Mouse (Mus musculus) liver, embryonic 11.5 days (tissue): ENCODE measurements around the gene Trim40. TPM values are rescaled to one million over a fixed set of nuclear protein-coding genes. Genes with fewer than 3 reads are reported as not detected.

Source experiments
- ATAC-seq: fragments of 200-750 bp; cut with Nextera tagmentation; replicated peaks from 2 replicates; pipeline ENCODE4 v1.8.0; 2017; ENCODE audit warnings: moderate number of reproducible peaks, mild to moderate bottlenecking, moderate TSS enrichment, moderate library complexity; ENCODE audit not compliant: low FRiP score
- DNase-seq: peaks from one replicate; pipeline ENCODE4 v3.0.0-alpha.2; 2017; ENCODE audit warnings: low spot score
- H3K27ac ChIP-seq: fragments of 300-500 bp; sonication (generic); 2 replicates; pipeline ENCODE4 v1.5.1; 2014; ENCODE audit warnings: mild to moderate bottlenecking, low read depth, low read length, control low read depth
- H3K27me3 ChIP-seq: fragments of 300-500 bp; sonication (generic); replicated peaks from 2 replicates; pipeline ENCODE4 v1.6.1; 2014; ENCODE audit warnings: low read length, mixed read lengths; ENCODE audit not compliant: control insufficient read depth, insufficient read depth
- H3K36me3 ChIP-seq: fragments of 300-500 bp; sonication (generic); 2 replicates; pipeline ENCODE4 v1.6.1; 2014; ENCODE audit warnings: mild to moderate bottlenecking, low read length, moderate library complexity, mixed read lengths; ENCODE audit not compliant: control insufficient read depth, insufficient read depth
- H3K4me1 ChIP-seq: fragments of 300-500 bp; sonication (generic); replicated peaks from 2 replicates; pipeline ENCODE4 v1.6.1; 2014; ENCODE audit warnings: low read length, mixed read lengths; ENCODE audit not compliant: control insufficient read depth, insufficient read depth
- H3K4me2 ChIP-seq: fragments of 300-500 bp; sonication (generic); 2 replicates; pipeline ENCODE4 v1.6.1; 2014; ENCODE audit warnings: mild to moderate bottlenecking, control low read depth, moderate library complexity
- H3K4me3 ChIP-seq: fragments of 300-500 bp; sonication (generic); 2 replicates; pipeline ENCODE4 v1.5.1; 2014; ENCODE audit warnings: low read depth, low read length, control low read depth
- H3K9ac ChIP-seq: fragments of 300-500 bp; sonication (generic); 2 replicates; pipeline ENCODE4 v1.6.1; 2014; ENCODE audit warnings: low read depth, low read length, control low read depth
- H3K9me3 ChIP-seq: fragments of 300-500 bp; sonication (generic); 2 replicates; pipeline ENCODE4 v1.6.1; 2016; ENCODE audit warnings: low read length, inconsistent platforms, mixed read lengths; ENCODE audit not compliant: control insufficient read depth
- WGBS: fragments of 180-500 bp; shearing (Covaris S2); extraction: QIAGEN DNeasy Blood & Tissue Kit; methylation state at CpG from one replicate; pipeline ENCODE4 v1.1.7; 2014; 5-methylcytosine and 5-hydroxymethylcytosine counted together
- polyA plus RNA-seq: library from polyadenylated mRNA; unstranded; fragments of >200 nt; fragmentation: Nextera tagmentation; extraction: Ambion mirVana; gene quantifications from 2 replicates; pipeline ENCODE4 v1.2.1, GENCODE M21; 2014

The Trim40 gene
- polyA plus RNA-seq, 1 experiment from 2014 or later = not detected

- Histone ChIP-seq H3K9ac (no peak overlapping the region), H3K4me3 (no peak overlapping the region), H3K36me3 (no peaks in the 10 kb centered on the region), H3K4me1 (no peaks in the 10 kb centered on the region; the same call in 1 of the 2 replicates), H3K27ac (no peak overlapping the region), H3K4me2 (no peak overlapping the region), H3K9me3 (no peaks in the 10 kb centered on the region), H3K27me3 (peaks cover 3% of the 10 kb centered on the region; the same call in 1 of the 2 replicates)
- ATAC-seq (no peak), DNase-seq (no peak)
- WGBS = 54% methylated on average over 4 of the region's 4 CpGs
Measured at GRCm38 (mm10) chr17:36832694-36833093, 57.2 kb downstream of the Trim40 start.

Other genes with a start within 250 kb of the Trim40 start
- not detected in 2 replicates for gene H2-M9, start 247.5 kb downstream of the Trim40 start, polyA plus RNA-seq
- gene H2-M1, start 217.9 kb downstream of the Trim40 start, polyA plus RNA-seq = not detected in 2 replicates
- not detected in 2 replicates for gene H2-M10.5, start 117.2 kb downstream of the Trim40 start, polyA plus RNA-seq
- gene H2-M10.6, start 78.0 kb downstream of the Trim40 start, polyA plus RNA-seq = not detected in 2 replicates
- 16.6 and 20.7 TPM in 2 replicates for gene Trim26, start 53.0 kb downstream of the Trim40 start, polyA plus RNA-seq
- 0.18 and 0.29 TPM in 2 replicates for gene Trim15, start 22.9 kb downstream of the Trim40 start, polyA plus RNA-seq
- gene Trim10, start 20.5 kb downstream of the Trim40 start, polyA plus RNA-seq = 70.1 and 81.4 TPM in 2 replicates
- not detected in 2 replicates for gene Trim31, start 8.0 kb upstream of the Trim40 start, polyA plus RNA-seq
- gene Rnf39, start 52.8 kb upstream of the Trim40 start, polyA plus RNA-seq = 0.14 TPM in 1 of 2 replicates, not detected in the other
- gene Ppp1r11, start 61.6 kb upstream of the Trim40 start, polyA plus RNA-seq = 78.5 and 84.7 TPM in 2 replicates
- 55.2 and 62.2 TPM in 2 replicates for gene Znrd1, start 68.4 kb upstream of the Trim40 start, polyA plus RNA-seq
- 5.4 and 6.6 TPM in 2 replicates for gene Znrd1as, start 68.5 kb upstream of the Trim40 start, polyA plus RNA-seq
- gene 2410137M14Rik, start 91.1 kb upstream of the Trim40 start, polyA plus RNA-seq = not detected in 2 replicates
- 0.08 and 0.09 TPM in 2 replicates for gene H2-M5, start 99.4 kb upstream of the Trim40 start, polyA plus RNA-seq
- 28.3 and 28.8 TPM in 2 replicates for gene Zfp57, start 111.0 kb upstream of the Trim40 start, polyA plus RNA-seq
- gene Mog, start 133.3 kb upstream of the Trim40 start, polyA plus RNA-seq = 0.14 TPM in 1 of 2 replicates, not detected in the other
- gene Gabbr1, start 155.8 kb upstream of the Trim40 start, polyA plus RNA-seq = 2.9 and 3.9 TPM in 2 replicates
- gene Olfr90, start 198.4 kb upstream of the Trim40 start, polyA plus RNA-seq = not detected in 2 replicates
- gene Olfr91, start 208.2 kb upstream of the Trim40 start, polyA plus RNA-seq = 0.06 TPM in 1 of 2 replicates, not detected in the other
- gene Olfr92, start 230.0 kb upstream of the Trim40 start, polyA plus RNA-seq = not detected in 2 replicates